Mouse (Mus musculus): Measurements from ENCODE around the gene Rnaseh1. TPM values are rescaled to one million over a fixed set of nuclear protein-coding genes. Genes with fewer than 3 reads are reported as not detected.

The Rnaseh1 gene
- polyA plus RNA-seq (2014; fragmentation: Illumina TruSeq; extraction: RNeasy Lipid Tissue Mini Kit (QIAGEN cat#74804); ENCODE audit: low read depth, low replicate concordance): 2.1 TPM

GRCm38 (mm10) chr12:28649141-28650110 lies at the start of gene Rnaseh1:
Gene Rnaseh1 (plus strand): TSS chr12:28649602.

DNA sequence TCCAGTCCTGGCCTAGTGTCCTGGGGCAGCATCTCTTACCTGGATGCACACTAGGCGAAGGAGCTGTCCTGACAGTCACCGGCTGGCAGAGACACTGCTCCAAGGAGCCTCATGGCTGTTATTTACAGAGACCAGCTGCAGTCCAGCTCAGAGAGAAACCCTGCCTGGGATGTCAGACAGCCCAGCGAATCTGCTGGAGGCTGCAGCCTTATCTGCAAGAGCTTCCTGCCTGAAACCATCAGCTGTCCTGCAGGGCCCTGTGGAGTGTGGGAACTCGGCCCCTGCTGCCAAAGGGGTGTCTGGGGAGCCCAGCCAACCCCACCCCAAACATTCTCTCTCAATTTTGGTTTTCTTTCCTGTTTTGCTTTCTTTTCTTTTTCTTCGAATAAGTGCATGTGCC lies 26.2 kb upstream of the Rnaseh1 start, which contains the start of gene Colec11:
Gene Colec11, minus strand, starts transcription at position 183 of the 400 bp plus-strand sequence.

GRCm38 (mm10) chr12:28635535-28636476 lies 13.6 kb upstream of the Rnaseh1 start, which contains the start of gene Rps7:
Gene Rps7 (minus strand): TSS chr12:28635953.

DNA sequence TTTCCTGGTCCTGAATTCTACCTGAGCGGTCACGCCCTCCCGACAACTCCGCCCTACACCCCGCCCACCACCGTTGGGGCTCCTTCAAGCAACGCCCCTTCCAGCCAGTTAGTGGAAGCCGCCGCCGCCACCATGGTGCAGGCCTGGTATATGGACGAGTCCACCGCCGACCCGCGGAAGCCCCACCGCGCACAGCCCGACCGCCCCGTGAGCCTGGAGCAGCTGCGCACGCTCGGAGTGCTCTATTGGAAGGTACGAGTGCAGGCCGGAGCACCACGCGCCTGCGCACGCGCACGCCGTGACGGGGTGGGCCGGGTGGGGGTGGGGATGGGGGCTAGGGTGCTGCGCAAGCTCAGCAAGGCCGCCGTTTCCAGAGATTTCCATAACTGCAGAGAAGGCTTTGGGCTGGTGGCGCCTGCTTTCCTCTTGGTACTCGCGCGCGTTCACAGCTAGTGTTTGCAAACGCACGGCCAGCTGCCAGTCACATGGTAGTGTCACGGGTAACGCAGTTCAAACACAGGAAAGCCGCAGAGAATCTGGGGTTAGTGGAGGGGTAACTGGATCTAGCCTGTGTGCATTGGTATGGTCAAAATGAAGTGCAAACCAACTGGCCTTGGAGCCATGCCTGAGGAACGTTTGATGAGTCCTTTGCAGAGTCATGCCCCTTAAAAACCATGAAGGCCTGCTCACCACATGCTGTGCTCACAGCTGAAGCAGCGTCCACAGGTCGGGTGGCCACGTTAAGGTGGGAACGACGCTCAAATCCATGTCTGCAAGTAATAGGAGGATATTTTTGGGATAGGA lies 25.9 kb downstream of the Rnaseh1 start, which contains the start of gene Adi1:
Gene Adi1, plus strand, starts transcription at position 111 of the 804 bp plus-strand sequence.

Other genes starting within 250 kb of the Rnaseh1 start
- gene Dcdc2c, start 97.2 kb upstream of the Rnaseh1 start, polyA plus RNA-seq (2014; fragmentation: Illumina TruSeq; extraction: RNeasy Lipid Tissue Mini Kit (QIAGEN cat#74804); ENCODE audit: low read depth, low replicate concordance): not detected
- not detected for gene Allc, start 67.1 kb upstream of the Rnaseh1 start, polyA plus RNA-seq (2014; fragmentation: Illumina TruSeq; extraction: RNeasy Lipid Tissue Mini Kit (QIAGEN cat#74804); ENCODE audit: low read depth, low replicate concordance)
- 0.32 TPM for gene Colec11, start 26.2 kb upstream of the Rnaseh1 start, polyA plus RNA-seq (2014; fragmentation: Illumina TruSeq; extraction: RNeasy Lipid Tissue Mini Kit (QIAGEN cat#74804); ENCODE audit: low read depth, low replicate concordance)
- gene Rps7, start 13.6 kb upstream of the Rnaseh1 start, polyA plus RNA-seq (2014; fragmentation: Illumina TruSeq; extraction: RNeasy Lipid Tissue Mini Kit (QIAGEN cat#74804); ENCODE audit: low read depth, low replicate concordance): 510 TPM
- gene Adi1, start 25.6 kb downstream of the Rnaseh1 start, polyA plus RNA-seq (2014; fragmentation: Illumina TruSeq; extraction: RNeasy Lipid Tissue Mini Kit (QIAGEN cat#74804); ENCODE audit: low read depth, low replicate concordance): 172 TPM
- gene Trappc12, start 100.9 kb downstream of the Rnaseh1 start, polyA plus RNA-seq (2014; fragmentation: Illumina TruSeq; extraction: RNeasy Lipid Tissue Mini Kit (QIAGEN cat#74804); ENCODE audit: low read depth, low replicate concordance): 12.1 TPM
- gene Eipr1, start 102.2 kb downstream of the Rnaseh1 start, polyA plus RNA-seq (2014; fragmentation: Illumina TruSeq; extraction: RNeasy Lipid Tissue Mini Kit (QIAGEN cat#74804); ENCODE audit: low read depth, low replicate concordance): 3.0 TPM